Mouse (Mus musculus) right cerebral cortex, postnatal 14 days (tissue): ENCODE measurements around the gene Tnfrsf17.
"Not testable (repeated sequence)": the region's sequence is repeated elsewhere in the genome, so short reads cannot be mapped to it uniquely, and the experiment has no call there.

Source experiments
- DNase-seq: peaks from one replicate; pipeline ENCODE4 v3.0.0; 2022

Gene Tnfrsf17

DNA sequence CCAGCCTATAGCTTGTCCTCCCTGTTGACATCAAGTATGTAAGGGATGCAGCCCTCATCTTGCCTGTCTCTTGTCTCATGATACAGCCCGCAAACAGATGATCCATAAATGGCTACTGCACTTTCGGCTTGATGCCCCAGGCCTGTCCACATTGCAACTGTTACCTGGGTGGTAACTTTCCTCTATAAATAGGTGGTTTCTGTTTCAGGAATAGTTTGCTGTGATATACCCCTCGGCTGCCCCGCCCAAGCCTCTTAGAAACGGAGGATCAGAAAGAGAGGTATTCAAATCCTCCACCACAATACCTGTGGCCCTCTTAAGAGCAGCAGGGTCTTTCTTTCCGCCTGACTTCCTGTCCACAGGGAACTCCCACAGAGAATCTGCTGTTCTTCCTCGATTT is at the start of gene Tnfrsf17:
Tnfrsf17 (plus strand) TSS at position 301 of the 400 bp plus-strand sequence.
- no peak for DNase-seq

DNA sequence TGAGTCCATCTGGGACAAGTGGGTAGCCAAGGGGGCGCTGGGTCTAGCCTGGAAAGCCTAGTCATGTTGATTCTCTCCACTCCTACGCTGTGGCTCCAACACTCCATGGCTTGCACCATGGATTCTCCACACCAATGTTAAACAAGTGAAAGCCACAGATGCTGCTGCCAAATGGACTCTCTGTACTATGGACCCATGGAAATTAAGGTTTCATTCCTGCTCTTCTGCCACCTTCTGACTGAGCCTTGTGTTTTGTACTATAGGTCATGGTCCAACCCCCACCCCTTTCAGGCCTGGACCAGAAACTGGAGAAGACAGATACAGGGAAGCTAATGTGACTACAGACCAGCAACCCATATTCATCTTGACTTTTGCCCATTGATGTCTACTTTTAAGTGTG is 47.1 kb upstream of the Tnfrsf17 start:
- no peak for DNase-seq

DNA sequence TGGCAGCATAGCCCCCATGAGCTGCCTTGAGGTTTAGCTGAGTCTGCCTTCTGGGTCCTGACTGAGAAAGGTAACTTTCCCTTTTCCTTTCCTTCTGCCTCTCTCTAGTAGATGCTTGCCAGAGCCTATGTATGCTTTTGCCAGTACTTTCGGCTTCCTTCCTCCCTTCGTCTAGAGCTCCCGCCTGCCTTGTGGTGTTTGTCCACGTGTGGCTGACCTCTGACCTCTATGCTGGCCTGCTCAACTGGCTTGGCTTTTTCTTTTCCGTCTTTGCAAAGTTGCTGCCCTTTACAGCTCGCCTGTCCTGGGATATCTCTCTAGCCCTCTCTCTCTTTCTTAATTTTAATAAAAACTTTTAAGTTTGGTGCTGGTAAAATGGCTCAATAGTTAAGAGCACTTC is 43.8 kb upstream of the Tnfrsf17 start:
- no peak for DNase-seq

DNA sequence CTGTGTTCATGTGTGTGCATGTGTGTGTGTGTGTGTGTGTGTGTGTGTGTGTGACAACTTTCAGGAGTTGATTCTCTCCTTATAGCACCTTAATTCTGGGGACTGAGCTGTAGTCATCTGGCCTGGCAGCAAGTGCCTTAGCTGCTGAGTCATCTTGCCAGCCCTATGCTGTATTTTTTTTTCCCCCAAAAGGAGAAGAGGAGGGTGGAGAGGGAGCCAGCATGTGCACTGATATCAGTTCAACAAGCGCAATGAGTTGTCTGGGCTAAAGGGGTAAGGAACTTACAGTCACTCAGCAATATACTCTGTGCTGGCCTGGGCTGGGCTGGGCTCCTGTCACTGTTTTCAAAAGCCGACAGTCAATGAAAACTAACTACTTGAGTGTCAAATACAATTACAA is 43.0 kb upstream of the Tnfrsf17 start:
- DNase-seq = no peak

DNA sequence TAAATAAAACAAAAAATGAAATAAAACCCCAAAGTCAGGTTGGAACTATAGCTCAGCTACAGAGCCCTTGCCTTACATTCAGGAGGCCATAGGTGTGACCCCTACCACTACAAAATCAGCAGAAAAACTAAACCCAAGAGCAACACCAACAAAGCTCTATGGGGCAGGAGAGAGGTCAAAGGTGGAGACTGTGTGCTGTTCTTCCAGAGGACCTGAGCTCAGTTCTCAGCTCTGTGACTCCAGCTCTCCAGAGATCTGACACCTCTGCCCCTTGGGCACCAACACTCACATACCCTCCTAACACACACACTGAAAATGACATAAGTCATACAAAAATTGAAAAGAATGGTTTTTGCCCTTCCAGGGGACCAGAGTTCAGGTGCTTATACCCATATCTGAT is 42.5 kb upstream of the Tnfrsf17 start:
- no peak for DNase-seq

DNA sequence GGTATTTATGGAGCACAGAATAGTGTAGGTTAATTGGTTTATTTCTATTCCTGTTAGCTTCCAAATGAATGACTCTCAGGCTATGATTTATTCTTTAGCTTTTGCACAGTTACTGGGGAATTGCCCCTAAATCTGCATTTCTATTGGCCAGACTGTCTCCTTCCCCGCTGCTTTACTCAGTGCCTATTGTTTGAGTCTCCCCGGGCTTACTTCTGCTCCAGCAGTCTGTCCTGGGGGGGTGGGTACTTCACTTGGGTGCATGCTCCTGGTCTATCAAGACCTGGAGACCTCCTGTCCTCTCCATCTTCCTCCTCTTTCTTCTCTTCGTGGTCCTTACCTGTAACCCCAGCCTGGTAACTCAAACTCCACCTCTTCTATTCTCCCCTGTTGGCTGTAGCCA is 36.7 kb upstream of the Tnfrsf17 start:
- no peak for DNase-seq

DNA sequence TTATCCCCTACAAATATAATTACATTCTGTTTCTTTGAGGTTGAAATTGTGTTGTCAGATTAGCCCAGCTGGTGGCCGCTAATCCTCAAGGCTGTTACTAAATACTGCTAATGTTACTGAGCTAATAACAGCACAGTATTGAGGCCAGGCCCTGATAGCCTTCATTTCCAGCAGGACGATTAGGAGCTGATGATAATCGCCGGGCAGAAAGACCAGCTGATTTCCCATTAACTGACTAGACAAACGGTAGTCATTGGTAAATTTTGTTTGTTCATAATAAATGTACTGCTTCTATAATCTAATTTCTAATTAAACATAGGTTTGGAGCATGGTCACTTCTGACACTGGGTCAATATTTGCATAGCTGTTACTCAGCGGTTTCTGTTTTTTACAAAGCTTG is 34.8 kb upstream of the Tnfrsf17 start:
- no peak for DNase-seq

DNA sequence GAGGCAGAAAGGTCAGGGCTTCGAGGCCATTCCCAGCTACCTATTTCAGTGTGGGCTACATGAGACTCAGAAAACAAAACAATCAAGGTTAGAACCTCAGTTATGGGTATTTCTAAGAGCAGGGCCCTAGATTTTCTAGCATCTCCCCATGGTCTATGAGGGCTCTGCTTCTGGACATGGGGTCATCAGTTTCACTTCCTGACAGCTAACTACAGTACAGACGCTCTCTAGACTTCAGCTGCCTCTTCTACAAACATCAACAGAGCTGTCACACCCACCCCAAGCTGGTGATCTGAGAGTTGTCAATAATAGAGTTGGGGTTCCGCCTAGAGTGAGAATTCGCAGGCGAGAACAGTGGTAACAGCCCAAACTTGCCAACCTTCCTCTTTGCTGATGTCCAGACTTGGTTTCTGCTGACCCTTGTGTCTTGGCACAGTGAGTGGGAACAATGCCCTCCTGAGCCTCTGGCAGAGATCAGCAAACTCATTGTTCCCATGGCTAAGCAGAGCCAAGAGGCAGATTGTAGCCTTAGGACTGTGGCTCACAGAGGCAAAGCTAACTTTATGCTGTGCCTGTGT is 30.9 kb upstream of the Tnfrsf17 start:
- DNase-seq = no peak

DNA sequence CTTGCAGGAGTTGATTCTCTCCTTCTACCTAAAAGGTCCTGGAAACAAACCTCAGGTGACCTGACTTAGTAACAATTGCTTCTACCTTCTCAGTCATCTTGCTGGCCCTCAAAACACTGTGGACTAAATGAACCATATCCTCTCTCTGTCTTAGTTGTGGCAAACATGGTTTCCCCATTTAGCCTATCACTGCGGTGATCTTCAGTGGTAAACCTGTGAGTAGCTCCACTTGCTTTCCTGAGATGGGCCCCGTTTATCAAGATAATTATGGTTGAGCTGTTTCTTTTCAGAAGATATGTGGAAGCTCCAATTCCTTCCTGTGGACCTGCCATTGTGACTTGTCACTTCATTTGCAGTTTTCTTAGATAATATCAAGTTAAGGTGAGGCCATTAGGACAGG is 28.7 kb upstream of the Tnfrsf17 start:
- no peak for DNase-seq

DNA sequence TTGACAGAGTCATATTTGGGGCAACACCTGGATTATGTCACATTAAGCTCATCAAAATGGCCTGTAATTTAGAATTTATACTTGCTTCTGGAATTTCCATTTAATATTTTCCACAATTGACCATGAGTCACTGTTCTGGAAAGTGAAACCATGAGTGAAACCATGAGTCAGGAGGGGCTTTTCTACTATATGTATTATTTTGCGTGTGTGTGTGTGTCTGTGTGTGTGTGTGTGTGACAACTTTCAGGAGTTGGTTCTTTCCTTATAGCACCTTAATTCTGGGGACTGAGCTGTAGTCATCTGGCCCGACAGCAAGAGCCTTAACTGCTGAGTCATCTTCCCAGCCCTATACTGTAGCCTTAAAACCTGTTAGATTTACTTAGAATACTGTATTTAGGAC is 27.7 kb upstream of the Tnfrsf17 start:
- DNase-seq = no peak

DNA sequence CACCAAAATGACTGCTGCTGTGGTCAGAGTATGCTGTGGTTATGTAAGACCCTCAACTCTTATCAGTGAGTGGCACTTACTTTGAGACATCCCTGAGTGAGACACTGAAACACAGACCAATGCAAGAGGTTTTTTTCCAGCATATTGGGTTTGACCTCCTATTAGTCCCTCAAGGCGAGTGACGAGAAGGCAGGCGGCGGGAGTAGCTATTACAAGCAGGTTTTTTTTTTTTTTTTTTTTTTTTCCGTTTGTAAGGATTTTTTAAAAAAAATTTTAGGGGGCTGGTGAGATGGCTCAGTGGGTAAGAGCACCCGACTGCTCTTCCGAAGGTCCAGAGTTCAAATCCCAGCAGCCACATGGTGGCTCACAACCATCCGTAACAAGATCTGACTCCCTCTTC is 24.7 kb upstream of the Tnfrsf17 start:
- not testable (repeated sequence) for DNase-seq

DNA sequence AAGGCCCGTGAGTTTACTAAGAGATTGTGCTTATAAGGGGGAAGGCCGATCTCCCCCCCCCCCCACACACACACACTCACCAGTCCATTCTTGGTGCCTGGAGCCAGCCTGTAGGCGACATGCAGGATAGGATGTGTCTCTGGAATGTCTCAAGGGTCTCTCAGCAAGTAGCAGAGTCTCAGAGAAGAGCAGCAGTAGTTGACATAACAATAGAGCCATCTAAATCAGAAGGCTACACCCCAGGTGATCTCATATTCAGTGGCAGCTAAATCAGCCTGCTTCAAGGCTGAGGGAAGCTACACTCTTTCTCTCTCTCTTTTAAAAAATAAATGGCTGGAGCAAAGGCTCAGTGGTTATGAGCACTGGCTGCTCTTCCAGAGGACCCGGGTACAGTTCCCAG is 18.0 kb upstream of the Tnfrsf17 start:
- not testable (repeated sequence) for DNase-seq

DNA sequence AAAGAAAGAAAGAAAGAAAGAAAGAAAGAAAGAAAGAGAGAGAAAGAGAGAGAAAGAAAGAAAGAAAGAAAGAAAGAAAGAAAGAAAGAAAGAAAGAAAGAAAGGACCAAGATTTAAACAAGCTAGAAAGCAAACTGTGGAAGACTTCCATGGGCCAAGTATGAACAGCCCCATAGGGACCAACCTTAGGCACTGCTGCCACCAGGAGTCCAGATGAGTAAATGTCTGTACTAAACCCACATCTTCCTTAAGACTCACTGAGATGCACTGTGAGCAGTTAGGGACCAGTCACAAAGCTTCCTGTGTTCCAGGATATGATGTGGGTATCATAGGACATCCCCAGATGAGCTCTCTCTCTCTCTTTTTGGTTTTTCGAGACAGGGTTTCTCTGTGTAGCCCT is 15.9 kb upstream of the Tnfrsf17 start:
- DNase-seq = peak; percentile 28

DNA sequence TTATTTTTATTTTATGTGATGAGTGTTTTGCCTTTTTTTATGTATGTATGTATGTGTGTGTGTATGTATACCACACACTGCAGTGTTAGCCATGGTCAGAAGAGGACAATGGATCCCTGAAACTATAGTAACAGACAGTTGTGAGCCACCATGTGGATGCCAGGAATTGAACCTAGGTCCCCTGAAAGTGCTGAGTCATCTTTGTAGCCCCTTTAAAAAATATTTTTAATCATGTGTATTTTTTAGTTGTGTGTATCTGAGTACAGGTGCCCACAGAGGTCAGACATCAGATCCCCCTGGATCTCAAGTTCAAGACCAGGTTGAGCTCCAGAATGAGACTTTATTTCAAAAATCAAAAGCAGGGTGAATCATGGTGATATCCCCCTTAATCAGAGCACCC is 9.9 kb upstream of the Tnfrsf17 start:
- no peak for DNase-seq

DNA sequence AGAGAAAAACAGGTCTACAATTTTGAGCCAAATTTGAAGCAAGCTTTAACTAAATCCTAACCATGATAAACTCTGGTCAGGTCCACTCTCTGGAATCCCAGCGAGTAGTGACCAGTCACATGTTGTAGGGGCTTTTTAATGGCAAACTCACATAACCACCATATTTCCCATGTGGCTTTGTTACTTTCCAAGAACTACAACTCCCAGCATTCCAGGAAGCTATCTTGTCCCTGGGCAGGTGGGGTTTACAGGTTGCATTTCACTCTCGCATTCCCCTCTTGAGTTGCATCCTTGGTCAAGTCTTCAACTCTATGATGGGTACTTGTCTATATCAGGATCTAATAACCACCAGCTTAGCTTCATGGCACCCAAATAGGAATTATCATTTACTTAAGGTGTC is 8.1 kb upstream of the Tnfrsf17 start:
- no peak for DNase-seq

DNA sequence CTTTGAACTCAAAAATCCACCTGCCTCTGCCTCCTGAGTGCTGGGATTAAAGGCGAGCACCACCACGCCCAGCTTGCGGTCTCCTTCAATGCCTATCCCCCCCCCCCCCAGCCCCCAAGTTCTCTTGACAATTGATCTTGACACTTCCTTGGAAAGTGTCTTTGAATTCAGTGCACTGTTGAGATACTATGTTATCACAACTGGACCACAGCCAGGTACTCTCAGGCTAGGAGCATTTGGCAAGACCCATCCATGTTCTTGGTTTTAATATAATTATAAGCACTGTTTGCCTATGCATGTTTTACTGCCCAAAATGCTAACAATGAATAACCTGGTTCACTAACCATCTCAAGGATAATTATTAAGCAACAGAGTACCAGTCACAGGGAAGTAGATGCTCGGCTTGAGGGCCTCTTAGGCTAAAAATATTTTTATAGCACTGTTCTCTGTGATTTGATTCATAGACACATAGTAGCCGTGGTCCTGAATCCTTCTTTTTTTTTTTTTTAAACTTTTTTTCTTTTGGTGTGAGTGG is 2.2 kb downstream of the Tnfrsf17 start:
- DNase-seq = no peak

DNA sequence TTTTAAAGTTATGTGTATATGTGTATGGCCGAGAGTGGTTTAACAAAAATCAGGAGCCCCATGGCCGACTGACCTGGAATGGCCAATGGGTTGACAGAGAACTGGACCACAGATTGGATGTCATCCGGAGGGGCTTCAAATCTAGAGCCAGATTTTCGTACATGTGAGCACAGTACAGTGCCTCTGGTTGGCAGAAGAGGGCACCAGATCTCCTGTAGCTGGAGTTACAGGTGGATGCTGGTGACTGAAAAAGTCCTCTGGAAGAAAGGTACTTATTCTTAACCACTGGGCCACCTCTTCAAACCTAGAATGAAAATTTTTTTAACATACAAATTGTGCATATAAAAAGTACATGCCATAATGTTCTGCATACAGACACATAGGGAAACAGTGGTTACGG is 3.1 kb downstream of the Tnfrsf17 start:
- no peak for DNase-seq

DNA sequence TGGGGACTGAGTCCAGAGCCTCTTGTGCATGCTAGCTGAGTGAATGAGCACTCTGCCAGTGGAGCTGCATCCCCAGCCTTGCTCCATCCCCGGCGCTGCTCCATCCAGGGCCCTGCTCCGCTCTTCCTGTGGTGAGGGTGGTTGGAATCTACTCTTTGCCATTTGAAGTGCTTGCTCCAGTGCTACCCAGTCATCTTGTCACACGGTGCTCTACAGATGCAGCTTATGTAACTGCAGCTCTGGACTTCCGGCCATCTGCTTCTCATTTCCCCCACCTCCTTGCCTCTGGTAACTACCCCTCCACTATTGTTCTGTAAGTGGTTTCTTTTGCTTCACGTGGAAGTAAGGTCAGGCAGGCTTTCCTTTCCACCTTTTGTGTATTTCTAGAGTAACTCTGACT is 3.7 kb downstream of the Tnfrsf17 start:
- DNase-seq = no peak

DNA sequence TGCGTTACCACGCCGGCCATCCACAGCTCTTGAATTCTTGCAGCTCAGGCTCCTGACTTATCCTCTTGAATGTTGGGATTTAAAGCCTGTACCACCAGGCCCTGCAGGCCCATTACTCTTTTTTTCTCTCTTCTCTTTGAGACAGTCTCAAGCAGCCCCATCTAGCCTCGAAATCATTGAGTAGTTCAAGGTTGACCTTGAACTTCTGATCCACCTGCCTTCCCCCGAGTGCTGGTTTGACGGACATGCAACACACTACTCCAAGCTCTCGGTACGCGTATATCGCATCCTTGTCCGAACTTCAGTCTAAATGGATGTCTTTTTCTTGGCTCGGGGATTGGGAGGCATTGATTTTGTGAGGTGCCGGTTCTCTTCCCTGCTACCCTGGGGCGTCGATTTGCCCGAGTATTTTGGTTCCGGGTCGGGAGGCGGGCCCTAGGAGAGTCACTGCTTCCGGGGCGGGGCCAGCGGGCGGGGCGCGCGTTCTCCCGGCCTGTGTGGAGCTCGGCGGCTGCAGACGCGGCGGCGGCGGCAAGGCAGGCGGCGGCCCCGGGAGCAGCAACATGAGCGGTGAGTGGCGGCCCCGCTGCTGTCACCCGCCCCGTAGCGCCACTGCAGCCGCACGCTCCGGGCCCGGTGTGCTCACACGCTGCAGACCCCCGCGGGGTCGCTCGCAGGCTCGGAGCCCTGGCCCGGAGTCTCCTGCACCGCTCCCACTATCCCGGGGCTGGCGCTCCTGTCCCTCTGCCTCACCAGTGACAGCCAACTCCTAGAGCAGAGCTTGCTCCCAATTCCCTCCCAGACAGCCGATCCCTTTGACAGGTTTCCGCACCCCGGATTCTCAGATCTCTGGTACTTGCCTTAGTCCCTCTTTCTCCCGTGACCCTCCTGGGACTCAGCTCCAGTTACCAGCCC is 9.1 kb downstream of the Tnfrsf17 start, which contains the start of gene Snx29:
Snx29 (plus strand) TSS at position 500 of the 915 bp plus-strand sequence.
- peak; percentile 99 for DNase-seq

DNA sequence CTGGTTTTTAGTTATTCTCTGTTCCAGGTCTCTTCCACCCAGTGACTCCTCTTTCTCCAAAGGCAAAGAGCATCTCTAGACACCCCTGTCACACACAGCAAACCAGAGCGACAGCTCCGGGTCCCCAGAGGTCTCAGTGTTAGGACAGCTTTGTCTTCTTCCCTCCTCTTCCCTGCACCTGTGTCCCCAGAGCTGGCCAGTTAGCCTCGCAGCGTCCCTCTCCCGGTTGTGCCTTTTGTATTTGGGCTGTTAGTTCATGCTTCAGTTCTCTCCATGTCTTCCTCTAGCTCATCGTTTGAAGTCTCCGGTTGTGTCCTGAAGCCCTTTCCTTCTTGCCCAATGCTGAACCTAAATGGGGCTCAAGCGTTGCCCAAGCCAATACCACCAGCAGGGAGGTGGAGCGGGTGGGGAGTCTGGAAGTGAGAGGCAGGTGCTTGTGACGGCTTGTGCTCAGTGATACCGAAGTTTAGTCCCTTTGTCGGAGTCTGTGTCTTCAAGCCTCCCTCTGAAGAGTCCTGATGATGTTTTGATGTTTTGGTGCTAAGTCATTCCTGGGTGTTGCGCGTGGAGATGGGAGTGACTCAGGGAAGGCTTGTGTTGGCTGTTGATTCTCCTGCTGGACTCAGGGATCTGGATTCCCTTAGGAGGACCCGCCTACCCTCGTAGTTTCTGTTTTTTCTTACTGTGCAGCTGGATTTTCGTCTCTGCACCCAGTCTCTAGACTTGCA is 9.9 kb downstream of the Tnfrsf17 start:
- DNase-seq = no peak

DNA sequence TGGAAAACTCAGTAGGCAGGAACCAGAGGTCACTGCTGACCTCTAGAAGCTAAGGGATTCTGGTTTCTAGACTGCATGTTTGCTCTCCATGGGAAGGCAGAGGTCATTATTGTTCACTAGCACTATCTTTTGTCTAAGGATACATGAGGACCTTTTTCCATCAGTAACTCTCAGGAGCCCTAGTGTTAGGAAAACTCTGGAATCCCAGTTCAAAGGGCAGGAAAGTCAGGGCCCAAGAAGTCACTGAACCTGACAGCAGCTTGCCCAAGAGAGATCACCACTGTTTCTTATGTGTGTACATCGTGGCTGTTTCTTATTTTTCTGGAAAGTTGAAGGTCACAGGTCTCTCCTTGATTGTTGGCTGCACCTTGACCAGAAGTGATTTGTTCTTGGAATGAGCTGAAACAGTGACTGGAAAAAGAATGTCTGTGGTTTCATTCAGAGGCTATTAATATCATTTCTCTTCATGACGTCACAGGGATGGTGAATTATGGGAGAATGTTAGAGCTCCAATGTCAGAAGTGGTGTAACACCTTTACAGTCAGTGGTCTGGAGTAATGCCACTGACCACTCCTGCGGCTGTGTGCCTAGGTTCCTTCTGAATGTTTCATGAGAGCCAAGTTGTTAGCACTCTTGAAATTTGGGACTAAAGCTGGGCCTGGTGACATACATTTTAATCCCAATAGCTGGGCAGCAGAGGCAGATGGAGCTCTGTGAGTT is 16.6 kb downstream of the Tnfrsf17 start:
- DNase-seq = no peak

DNA sequence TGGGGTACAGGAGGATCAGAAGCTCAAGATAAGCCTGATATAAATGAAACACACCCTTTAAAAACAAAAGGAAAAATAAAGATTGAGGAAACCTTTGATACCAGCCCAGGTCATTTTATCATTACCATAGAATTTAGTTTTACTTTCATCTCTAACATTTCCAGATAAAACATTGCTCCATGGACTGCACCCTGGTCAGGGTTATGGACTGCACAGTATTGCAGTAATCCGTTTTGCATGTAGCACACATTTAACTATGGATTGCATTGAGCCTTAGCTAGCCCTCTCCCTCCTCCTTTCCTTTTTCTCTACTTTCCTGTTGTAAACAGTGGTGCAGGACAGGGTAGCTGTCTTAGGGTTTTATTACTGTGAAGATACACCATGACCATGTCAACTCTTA is 17.4 kb downstream of the Tnfrsf17 start:
- no peak for DNase-seq

DNA sequence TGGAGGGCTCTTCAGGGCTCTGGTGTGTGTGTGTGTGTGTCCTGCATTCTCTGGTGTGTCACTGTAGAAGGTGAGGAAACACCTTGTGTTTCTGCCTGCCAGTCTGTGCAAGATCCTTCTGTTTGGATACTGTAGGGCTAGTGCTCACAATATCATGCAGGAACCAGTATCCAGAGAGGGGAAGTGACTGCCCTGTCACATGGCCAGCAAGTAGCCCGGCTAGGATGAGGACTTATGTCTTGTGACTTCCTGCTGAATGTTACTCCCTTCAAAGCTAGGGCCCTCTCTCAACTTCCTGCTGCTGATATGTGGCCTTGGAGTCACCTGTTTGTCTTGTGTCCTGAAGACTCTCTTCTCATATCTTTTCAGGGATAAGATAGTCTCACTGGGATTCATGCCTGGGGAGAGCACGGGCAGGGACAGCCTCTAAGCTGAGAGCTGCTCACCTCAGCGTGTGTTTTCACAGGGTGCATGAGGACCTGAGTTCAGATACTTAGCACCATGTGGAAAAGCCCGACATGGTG is 29.7 kb downstream of the Tnfrsf17 start:
- no peak for DNase-seq
